Mouse (Mus musculus) retina, postnatal 7 days (tissue): ENCODE results near the gene Cldn12.

Source experiments
- DNase-seq: peaks from one replicate; pipeline ENCODE4 v3.0.0-alpha.2; 2012; ENCODE audit warnings: low read depth, low spot score

Cldn12 gene

GRCm38 (mm10) chr5:5494269-5495005, 20.3 kb downstream of the Cldn12 start:
- peak; percentile 49 for DNase-seq

DNA sequence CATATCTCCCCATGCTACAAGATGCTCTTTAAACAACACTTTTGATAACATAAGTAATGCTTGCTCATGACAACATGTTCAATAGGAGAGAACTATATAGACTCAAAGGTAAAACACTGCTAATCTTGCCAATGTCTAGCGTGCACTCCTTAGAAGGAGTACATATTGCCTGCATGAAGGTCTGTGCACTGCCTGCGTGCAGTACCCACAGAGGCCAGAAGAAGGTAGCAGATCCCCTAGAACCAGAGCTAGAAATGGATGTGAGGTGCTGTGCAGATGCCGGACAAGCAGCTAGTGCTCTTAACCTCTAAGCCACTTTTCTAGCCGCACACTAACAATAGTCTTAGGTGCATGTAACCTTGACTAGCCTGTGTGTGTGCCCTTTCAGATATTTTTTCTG, 22.6 kb downstream of the Cldn12 start:
- DNase-seq: no peak

GRCm38 (mm10) chr5:5486071-5486470, 28.7 kb downstream of the Cldn12 start:
- DNase-seq: no peak

- DNase-seq: no peak
These were observed 31.4 kb downstream of the Cldn12 start for GRCm38 (mm10) chr5:5483254-5483858.

- DNase-seq: peak; percentile 16
These were observed 33.1 kb downstream of the Cldn12 start for GRCm38 (mm10) chr5:5481662-5482061.

- DNase-seq: no peak
These were observed 35.7 kb downstream of the Cldn12 start, which contains the start of gene 1700015F17Rik for GRCm38 (mm10) chr5:5479043-5479442. TSS of gene 1700015F17Rik (minus strand) at chr5:5479143.

- no peak for DNase-seq
These were observed 38.6 kb downstream of the Cldn12 start for GRCm38 (mm10) chr5:5476133-5476532.

GRCm38 (mm10) chr5:5465256-5465655, 49.5 kb downstream of the Cldn12 start:
- no peak for DNase-seq
